Mouse (Mus musculus) c-Kit-positive CD71-positive TER-119-positive erythroid progenitor cells, embryonic 14.5 days (primary cell): Measurements from ENCODE around the gene Chd6.

ENCODE experiments used
- DNase-seq: peaks from one replicate; pipeline ENCODE4 v3.0.0-alpha.2; 2013; ENCODE audit warnings: low spot score

Gene Chd6

DNA sequence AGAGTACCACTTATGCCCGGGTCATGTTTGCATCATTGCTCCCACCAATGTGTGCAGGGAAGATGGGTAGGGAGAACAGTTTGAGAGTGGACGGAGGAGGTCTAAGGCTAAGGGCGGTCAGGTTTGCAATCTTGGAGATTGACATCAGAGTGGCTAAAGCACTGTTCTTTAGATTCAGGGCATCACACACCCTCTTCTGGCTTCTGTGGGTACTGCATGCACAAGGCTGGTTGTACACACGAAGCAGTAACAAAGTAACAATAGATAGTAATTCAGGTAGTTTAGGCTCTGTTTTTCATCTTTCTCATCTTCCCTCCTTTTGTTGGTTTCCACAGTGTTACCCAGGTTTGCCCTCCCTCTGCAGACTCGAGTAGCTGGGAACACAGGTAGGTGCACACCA lies 177.5 kb downstream of the Chd6 start:
- DNase-seq: no peak

DNA sequence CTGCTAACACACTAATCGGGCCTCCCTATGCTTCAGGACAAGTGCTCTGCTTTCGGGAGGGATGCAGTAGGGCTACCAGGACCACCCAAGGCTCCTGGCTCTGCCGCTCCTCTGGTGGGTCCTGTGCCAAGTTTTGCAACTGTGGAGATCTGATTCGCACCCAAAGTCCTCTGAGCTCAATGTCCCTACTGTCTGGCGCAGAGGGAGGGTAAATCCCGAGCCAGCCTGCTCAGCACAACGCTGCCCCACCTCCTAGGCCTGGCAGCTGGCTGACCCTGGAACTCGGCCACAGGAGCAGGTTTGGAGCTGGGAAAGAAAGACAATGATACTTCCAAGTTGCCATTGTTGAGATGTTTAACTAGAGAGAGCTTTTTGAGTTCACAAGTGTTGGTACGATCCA lies 183.7 kb downstream of the Chd6 start:
- no peak for DNase-seq

DNA sequence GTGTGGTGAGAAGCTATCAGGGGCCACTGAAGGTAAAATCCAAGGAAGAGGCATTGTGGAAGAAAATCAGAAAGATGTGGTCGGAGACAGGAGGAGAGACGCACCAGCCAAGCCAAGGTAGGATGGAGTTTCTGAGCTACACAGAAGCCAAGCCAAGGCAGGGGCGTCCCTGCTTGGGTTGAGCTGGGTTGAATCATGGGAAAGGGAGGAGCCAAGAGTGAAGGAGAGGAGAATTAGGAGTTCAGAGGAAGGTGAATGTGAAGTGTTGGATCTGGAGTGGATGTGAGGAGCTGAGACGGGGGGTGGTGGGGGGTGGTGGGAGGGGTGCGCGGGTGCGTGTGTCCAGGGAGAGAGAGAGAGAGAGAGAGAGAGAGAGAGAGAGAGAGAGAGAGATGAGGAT lies 187.6 kb downstream of the Chd6 start:
- no peak for DNase-seq

DNA sequence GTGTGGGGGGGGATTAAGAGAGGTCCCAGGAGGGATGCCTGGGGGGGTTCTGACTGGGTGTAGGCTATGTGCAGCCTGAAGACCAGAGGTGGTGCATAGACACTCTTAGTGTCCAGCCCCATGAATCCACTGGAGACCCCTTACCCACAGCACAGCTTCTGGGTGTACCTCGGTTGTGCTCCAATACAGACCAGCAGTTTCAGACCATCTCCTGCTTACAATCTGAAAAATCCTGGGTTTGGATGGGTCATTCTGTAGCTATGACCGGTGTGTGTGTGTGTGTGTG lies 190.0 kb downstream of the Chd6 start:
- DNase-seq: no peak

DNA sequence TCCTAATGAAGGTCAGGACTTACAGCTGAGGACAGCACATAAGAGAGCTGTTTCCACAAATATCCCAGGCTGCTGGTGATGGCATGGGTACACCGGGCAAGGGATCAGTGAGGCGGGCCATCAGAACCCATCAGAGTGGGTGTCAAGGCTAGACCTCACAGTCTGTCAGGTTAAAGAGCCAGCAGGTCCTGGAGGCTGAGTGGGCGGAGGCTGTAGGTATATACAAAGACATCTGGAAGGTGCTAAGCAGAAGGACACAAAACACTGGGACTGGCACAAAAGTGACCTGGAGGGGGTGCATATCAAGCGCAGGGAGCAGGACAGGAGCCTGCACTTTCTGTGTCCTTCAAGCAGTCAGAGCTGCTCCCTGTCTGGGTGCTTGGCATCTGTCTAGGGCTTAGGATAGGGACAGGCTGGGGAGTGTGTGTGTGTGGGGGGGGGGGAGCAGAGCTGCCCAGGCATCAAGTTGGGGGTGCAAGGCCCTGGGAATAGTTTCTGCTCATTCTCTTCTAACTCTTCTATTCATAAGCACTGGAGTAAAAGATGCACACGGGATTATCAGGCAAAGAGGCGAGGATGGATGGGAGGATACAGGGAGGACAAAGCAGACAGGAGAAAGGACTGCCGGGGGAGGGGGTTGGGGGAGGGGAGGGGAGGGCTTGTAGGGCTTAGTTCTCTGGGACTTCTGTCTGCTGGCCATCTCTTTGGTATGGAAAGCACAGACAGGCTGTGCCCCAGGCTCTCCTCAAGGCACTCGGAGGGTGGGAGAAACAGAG lies 190.5 kb downstream of the Chd6 start:
- no peak for DNase-seq

DNA sequence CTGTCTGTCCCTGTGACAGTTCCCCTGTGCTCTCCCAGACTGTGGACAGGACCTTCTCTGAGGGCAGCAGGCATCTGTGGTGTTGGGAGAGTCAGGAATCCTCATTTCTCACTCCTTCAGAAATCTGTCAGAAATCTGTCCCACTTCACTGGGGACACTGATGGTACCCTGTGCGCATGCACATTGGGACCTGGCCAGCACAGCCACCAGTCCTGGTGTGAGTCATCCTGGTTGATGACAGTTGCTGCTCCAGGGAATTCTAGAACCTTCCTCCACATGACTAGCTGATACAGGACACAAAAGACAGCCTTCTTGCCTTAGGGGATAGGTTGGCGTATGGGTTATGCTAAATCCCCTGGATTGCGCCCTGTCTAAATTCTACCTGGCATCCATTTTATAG lies 191.6 kb downstream of the Chd6 start:
- no peak for DNase-seq

DNA sequence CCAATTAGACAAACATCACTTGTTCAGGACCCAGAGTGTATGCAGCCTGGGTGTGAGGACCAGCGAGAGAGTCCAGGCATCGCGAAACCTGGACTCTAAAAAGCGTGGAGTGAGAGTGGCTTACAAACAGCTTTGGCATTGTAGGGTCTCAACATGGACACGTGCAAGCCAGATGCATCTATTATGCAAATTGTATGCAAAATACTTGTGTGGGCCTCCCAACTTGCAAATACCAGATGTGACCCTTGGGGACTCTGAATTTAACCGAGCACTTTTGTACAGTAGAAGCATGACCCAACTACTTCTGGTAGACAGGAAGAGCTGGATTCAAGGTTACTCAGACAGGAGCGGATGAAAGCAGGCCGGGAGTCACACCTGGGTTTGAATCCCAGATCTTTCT lies 192.2 kb downstream of the Chd6 start:
- DNase-seq: no peak

DNA sequence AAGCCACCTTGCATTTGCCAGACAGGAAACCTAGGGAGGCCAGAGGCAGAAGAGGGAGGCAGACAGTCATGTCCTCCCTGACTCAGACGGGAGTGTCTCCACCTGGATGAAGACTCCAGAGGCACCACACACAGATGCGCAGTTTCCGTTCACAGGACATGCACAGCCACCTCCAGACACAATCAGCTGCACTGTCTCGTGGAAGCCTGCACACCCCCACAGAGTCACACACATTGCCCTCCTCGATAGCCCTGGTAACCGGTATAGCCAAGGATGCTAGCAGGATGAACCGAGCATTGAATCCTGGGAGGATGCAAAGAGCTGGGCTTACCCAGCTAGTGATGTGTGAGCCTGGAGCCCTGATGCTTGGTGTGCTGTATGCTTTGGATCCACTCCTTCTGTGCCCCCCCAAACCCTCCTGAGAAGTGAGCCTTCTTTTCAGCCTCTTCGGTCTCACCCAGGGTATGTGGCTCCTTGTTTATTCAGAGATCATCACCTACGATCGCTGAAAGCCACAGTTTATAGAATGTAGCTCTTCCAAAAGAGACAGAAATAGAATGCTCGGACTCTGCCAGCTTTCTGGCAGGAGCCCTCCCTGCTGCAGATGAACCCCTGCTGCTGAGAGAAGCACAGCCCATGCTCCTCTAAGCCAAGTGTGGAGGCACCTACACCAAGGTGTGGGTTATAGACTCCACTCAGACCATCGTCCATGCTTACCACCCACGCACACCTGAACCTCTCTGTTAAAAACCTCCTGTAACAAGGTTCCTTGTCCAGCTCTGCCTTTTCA lies 192.9 kb downstream of the Chd6 start:
- no peak for DNase-seq

DNA sequence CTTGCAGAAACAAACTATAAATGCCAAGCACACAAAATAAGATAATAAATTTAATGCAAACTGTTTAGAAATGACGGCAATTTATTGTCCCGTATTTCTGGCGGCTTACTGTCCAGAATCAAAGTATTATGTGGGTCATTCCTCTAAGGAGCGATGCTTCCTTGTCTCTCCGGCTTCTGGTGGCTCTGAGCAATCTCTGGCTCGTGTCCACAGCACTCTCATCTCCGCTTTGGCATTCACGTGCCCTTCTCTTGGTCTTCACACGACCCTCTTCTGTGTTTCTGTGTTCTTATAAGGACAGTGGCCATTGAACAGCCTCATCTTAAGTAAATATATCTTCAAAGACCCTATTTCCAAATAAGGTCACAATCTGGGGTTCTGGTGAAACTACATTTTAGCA lies 194.2 kb downstream of the Chd6 start:
- DNase-seq: no peak

DNA sequence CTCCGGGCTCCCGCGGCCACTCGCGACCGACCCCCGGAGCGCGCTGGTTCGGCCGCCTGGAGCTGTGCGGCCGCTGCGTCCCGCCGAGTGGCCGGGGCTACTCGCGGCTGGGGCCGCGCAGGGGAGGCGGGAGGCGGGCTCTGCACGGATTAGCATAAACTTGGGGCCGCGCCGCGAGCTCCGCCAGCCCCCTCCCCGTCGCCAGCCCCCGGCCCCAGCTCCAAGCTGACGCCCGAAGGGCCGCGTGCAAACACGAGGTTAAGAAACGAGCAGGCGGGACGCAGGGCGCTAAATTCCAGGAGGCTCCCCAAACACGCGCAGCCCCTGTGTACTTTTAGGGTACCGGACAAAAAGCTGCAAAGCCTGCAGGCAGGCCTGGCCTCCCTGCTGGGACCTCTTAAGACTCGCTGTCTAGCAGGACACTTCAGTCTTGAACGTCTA lies 196.6 kb downstream of the Chd6 start, which contains the start of gene Emilin3:
Gene Emilin3, minus strand, starts transcription at position 98 of the 441 bp plus-strand sequence.
- DNase-seq: no peak

DNA sequence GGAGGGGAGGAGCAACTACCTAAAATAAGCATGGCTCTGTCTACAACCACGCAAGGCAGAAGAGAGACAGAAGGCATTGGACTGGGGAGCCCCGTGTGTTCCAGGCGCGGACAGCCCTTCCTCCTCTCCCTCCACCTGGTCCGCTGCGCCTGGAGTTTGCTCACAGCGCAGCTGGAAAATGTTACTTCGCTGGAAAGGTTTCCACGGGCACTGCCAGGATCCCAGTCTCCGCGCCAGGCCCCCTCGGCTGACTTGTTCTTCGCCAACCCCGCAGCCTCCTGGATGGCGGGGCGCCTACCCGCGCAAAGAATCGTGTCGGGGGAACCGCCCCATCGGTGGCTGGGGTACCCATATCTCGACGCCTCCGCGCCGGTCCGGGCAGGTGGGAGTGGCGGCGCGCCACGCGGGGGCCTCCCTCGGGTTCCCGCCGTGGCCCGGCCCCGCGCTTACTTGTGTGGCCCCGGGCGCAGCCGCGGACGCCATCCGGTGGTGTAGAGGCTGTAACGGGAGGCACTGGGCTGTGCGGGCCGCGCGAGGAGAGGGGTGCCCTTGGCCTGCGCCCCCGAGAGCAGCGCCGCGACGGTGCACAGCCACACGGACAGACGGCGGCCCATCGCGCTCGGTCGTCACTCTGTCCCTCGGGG lies 197.2 kb downstream of the Chd6 start:
- DNase-seq: no peak

DNA sequence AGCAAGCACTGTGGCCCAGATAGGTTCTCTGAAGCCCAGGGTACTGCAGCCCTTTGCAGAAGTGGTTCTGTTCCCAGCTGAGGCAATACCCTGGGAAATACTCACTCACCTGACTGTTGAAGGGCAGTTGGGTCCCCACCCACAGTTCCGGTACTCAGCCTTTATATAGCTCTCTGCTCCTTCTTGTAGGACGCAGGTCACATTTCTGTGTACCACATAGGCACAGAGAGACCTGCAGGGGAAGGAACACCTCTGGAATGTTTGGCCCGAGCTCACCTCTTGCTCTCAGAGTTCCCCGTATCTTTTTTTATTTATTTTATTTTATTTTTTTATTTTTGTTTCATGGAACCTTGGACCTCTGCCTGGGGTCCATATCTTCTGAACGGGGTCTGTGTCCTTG lies 198.2 kb downstream of the Chd6 start:
- DNase-seq: no peak

DNA sequence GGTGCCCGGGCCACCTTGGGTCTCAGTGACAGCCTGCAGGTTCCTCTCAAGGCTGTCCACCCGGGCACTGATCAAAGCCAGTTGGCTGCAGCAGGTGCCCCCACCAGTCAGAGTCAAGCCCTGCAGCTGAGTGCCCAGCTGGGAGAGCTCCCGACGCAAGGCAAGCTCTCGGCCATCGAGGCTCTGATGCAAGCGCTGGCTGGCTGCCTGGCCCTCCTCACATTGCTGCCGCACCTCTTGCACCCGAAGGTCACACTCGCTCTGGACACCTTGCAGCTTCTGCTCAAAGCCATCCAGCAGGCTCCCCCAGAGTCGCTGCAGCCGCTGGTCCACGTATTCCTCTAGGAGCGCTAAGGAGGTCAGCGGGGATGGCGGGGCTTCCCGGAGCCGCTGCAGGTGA lies 200.3 kb downstream of the Chd6 start:
- no peak for DNase-seq

DNA sequence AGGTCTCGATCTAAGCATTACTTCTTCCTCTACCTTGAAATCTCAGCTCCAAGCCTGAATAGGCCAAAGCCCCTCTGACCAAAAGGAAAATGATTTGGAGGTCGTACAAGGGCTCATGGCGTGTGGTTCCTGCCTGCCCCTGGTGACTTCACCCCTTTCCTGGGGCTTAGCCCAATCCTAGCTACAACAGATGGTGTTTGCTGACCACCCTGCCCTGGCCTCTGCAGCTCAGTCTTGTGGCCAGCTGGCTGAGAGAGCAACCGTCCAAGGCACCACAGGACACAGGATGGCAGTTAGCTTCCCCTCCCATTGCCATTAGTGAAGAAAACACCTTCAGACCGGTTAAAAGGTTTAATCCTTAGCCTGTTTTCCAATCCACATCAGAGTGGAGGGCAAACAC lies 202.8 kb downstream of the Chd6 start:
- no peak for DNase-seq

DNA sequence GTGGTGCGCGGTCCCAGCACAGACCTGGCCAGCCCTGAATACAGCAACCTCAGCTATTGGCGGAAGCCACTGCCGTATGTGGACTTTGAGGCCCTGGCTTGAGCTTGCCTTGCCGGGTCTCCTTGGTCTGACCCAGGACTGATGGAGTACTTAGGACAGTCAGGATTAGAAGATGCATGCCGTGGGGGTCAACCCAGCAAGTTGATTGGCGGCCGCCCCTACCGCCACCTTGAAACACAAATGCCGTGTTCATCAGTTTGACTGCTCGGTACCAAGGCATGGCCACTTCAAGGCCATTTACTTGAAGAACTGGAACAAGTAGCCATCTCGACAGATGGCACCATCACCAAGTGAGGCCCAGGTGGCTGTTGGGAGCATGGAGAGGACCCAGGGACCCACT lies 203.6 kb downstream of the Chd6 start:
- DNase-seq: no peak

DNA sequence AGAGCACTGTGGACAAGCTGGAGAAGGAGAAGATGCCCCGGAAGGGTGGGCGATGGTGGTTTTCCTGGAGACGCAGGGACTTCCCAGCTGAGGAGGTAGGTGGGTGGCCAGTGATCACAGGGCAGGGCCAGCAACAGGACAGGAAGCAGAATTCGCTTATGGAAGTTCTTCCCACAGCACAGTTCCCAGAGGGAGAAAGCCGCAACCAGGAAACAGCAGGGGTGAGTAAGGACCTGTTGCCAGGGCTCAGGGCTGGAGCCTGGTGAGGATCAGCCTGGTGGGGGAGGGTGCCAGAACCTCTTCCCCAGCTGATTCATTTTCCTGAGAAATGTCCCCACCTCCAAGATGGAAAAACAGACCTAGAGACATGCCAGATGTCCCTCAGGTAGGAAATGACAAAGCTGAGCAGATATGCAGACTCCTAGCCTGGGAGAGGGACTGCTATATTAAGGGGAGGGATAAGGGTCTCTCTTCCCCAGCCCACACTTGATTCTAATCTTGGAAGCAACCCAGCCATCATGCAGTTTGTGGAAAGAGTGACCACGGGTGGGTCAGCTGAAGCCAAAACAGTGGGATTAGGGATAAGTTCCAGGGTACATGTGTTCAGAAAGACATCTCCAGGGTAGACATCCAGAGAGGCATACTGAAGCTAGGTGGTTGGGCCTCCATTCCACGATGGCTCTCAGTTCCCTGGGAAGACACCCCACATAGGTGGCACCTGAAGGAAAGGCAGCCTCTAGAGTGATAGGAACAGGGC lies 207.0 kb downstream of the Chd6 start:
- DNase-seq: no peak
